Mouse (Mus musculus) forebrain, postnatal 0 days (tissue): Measurements from ENCODE around the gene Gm10271. TPM values are rescaled to one million over a fixed set of nuclear protein-coding genes. Genes with fewer than 3 reads are reported as not detected.

ENCODE experiments used
- ATAC-seq: fragments of 200-750 bp; cut with Nextera tagmentation; 2 replicates; pipeline ENCODE4 v1.8.0; 2017; ENCODE audit warnings: mild to moderate bottlenecking, moderate library complexity
- DNase-seq: peaks from one replicate; pipeline ENCODE4 v3.0.0-alpha.2; 2015
- H3K27ac ChIP-seq: fragments of 300-500 bp; sonication (generic); 2 replicates; pipeline ENCODE4 v1.5.1; 2014; ENCODE audit warnings: low read depth, mild to moderate bottlenecking, antibody characterized with exemption, low read length, moderate library complexity, mixed read lengths
- H3K27me3 ChIP-seq: fragments of 300-500 bp; sonication (generic); 2 replicates; pipeline ENCODE4 v1.6.1; 2014; ENCODE audit warnings: mild to moderate bottlenecking, low read length, mixed read lengths; ENCODE audit not compliant: insufficient read depth
- H3K36me3 ChIP-seq: fragments of 300-500 bp; sonication (generic); 2 replicates; pipeline ENCODE4 v1.6.1; 2014; ENCODE audit warnings: mild to moderate bottlenecking, moderate library complexity; ENCODE audit not compliant: insufficient read depth
- H3K4me1 ChIP-seq: fragments of 300-500 bp; sonication (generic); 2 replicates; pipeline ENCODE4 v1.6.1; 2014; ENCODE audit warnings: antibody characterized with exemption; ENCODE audit not compliant: insufficient read depth
- H3K4me2 ChIP-seq: fragments of 300-500 bp; sonication (generic); 2 replicates; pipeline ENCODE4 v1.6.1; 2014; ENCODE audit warnings: low read depth, mild to moderate bottlenecking, moderate library complexity
- H3K4me3 ChIP-seq: fragments of 300-500 bp; sonication (generic); 2 replicates; pipeline ENCODE4 v1.5.1; 2014; ENCODE audit warnings: low read depth, low read length, mixed read lengths
- H3K9ac ChIP-seq: fragments of 300-500 bp; sonication (generic); 2 replicates; pipeline ENCODE4 v1.6.1; 2014; ENCODE audit warnings: mild to moderate bottlenecking
- H3K9me3 ChIP-seq: fragments of 300-500 bp; sonication (generic); 2 replicates; pipeline ENCODE4 v1.6.1; 2016; ENCODE audit warnings: low read length
- CTCF ChIP-seq: sonication (generic); IDR thresholded peaks from 2 replicates; pipeline ENCODE4 v1.5.1; 2016; ENCODE audit warnings: antibody characterized with exemption, control low read depth, low read depth
- WGBS: fragments of 180-500 bp; shearing (Covaris S2); extraction: QIAGEN DNeasy Blood & Tissue Kit; methylation state at CpG from one replicate; pipeline ENCODE4 v1.1.7; 2014; 5-methylcytosine and 5-hydroxymethylcytosine counted together
- polyA plus RNA-seq: library from polyadenylated mRNA; unstranded; fragments of >200 nt; fragmentation: Nextera tagmentation; extraction: Ambion mirVana; gene quantifications from 2 replicates; pipeline ENCODE4 v1.2.1, GENCODE M21; 2015
- total RNA-seq: library from RNA; depleted of rRNA; stranded (reverse); fragments of >200 nt; gene quantifications from 2 replicates; pipeline ENCODE4 v1.2.3, GENCODE M21; 2014

Gm10271 gene
- total and polyA plus RNA-seq, 2 experiments from 2014 or later, result not detected

DNA sequence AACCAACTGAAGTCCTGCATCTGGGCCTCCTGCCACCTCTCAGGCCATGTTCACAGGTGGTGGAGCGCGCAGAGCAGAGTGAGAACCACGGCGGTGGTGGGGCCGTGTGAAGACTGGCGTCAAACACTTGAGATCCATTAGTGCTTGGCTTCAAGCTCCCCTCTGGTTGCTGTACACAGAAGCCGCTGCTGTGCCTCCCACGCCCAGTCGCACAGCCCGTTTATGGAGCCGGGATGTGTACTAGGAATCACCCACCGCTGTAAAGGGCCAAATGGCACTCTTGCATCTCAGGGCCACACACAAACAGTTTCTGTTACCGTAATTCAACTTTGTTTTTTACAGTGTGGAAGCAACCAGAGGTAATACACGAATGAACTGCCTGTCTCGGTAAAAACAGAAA lies 50.2 kb downstream of the Gm10271 start:
- TF ChIP-seq CTCF, result no peak
- DNase-seq (no peak), ATAC-seq (no peak)
- H3K4me1 ChIP-seq, result no peaks in the 10 kb centered on the region
- no peak overlapping the region for H3K27ac ChIP-seq
- 93% methylated on average over 15 of the region's 15 CpGs for WGBS
- no peak overlapping the region for H3K4me2 ChIP-seq
- H3K27me3 ChIP-seq, result no peaks in the 10 kb centered on the region
- H3K4me3 ChIP-seq, result no peak overlapping the region
- no peaks in the 10 kb centered on the region for H3K9me3 ChIP-seq
- H3K9ac ChIP-seq, result no peak overlapping the region
- peaks cover 36% of the 10 kb centered on the region for H3K36me3 ChIP-seq

DNA sequence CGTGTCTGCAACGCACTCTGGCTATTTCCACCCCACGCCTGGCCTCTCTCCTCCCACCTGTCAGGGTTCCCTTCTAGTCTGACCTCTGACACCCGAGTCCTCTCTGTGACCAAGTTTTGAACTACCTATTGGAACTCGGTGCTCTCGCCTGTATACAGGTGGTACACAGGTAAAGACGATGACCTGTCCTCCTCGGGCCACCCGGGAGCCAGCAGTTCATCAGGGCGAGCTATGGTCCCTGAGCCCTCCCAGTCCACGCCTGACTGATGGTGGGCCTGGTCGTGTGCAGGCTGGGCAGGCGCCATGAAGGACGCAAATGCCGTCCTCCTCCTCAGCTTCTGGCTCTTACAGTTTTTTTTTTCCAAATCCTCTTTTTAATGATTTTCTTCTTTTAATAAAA lies 51.0 kb downstream of the Gm10271 start:
- H3K27me3 ChIP-seq, result no peaks in the 10 kb centered on the region
- no peak overlapping the region for H3K27ac ChIP-seq
- TF ChIP-seq CTCF, result no peak
- DNase-seq (no peak), ATAC-seq (no peak)
- 94% methylated on average over 15 of the region's 15 CpGs for WGBS
- H3K4me1 ChIP-seq, result no peaks in the 10 kb centered on the region
- H3K36me3 ChIP-seq, result peaks cover 32% of the 10 kb centered on the region
- no peak overlapping the region for H3K4me3 ChIP-seq
- no peak overlapping the region for H3K4me2 ChIP-seq
- H3K9me3 ChIP-seq, result no peaks in the 10 kb centered on the region
- H3K9ac ChIP-seq, result no peak overlapping the region

DNA sequence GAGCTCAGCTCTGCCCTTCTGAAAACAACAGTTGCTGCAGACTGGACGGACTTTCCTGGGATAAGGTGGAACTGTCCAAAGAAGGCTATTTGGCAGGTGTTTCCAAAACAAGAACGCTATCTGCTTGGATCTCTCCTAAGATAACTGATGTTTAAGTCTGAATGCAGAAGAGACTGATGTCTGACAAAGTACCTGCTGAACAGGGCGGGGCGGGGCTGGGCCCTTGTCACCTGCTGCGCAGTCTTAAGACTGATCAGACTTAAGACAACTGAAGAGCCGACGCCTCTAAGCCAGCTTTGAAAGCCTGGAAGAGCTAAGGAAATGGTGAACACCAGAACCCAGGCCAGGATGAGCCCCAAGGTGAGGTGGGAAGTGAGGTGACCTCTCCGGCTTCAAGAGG lies 51.8 kb downstream of the Gm10271 start:
- H3K36me3 ChIP-seq, result peaks cover 29% of the 10 kb centered on the region
- H3K27ac ChIP-seq, result no peak overlapping the region
- no peaks in the 10 kb centered on the region for H3K9me3 ChIP-seq
- no peak for ATAC-seq
- no peak overlapping the region for H3K9ac ChIP-seq
- no peak overlapping the region for H3K4me2 ChIP-seq
- H3K4me3 ChIP-seq, result no peak overlapping the region
- DNase-seq, result no peak
- no peak for TF ChIP-seq CTCF
- 94% methylated on average over 8 of the region's 8 CpGs for WGBS
- H3K27me3 ChIP-seq, result no peaks in the 10 kb centered on the region
- H3K4me1 ChIP-seq, result no peaks in the 10 kb centered on the region

DNA sequence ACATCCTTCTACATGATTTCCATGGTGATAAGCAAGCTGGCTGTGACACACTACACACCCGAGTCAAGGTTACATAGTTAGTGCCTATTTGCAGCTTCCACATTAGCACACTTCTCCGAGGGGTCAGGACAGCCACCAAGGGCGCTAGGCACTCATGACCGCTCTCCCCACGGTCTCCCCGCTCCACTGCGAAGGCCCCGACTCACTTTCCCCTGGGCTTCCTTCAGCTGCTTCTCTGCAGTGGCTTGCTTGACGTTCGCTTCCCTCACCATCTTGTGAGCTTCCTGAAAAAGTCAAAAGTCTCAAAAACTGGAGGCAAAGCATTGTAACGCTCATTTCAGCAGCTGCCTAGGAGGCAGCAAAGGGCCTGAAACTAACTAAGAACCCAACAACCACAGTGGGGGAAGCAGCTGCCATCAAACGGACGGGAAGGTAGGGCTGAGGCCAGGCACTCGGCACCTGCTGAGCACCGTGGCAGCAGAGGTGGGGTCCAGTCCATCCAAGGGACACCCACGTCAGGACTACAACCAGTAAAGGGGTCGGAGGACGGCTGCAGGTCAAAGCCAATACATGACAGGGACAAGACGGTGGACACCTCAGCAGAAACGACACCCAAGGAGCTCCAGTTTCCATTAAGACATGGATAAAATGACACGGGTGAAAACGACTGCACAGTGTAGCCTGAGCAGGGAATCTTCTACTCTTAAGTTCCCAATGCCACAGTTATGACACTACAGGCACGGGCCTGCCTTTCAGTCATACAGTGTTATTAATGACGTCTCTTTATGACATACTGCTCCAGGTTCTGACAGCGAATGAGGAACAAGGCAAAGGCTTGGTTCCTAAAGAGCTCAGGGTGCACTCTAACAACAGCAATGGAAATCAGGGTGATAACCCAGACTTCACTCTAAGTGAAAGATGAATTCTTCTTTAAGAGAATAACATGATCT lies 52.8 kb downstream of the Gm10271 start:
- H3K27ac ChIP-seq, result no peak overlapping the region
- no peak overlapping the region for H3K4me3 ChIP-seq
- H3K9ac ChIP-seq, result no peak overlapping the region
- no peaks in the 10 kb centered on the region for H3K4me1 ChIP-seq
- 91% methylated on average over 25 of the region's 25 CpGs for WGBS
- H3K4me2 ChIP-seq, result no peak overlapping the region
- peaks cover 26% of the 10 kb centered on the region for H3K36me3 ChIP-seq
- no peaks in the 10 kb centered on the region for H3K9me3 ChIP-seq
- DNase-seq (no peak), ATAC-seq (no peak)
- no peak for TF ChIP-seq CTCF
- H3K27me3 ChIP-seq, result no peaks in the 10 kb centered on the region

DNA sequence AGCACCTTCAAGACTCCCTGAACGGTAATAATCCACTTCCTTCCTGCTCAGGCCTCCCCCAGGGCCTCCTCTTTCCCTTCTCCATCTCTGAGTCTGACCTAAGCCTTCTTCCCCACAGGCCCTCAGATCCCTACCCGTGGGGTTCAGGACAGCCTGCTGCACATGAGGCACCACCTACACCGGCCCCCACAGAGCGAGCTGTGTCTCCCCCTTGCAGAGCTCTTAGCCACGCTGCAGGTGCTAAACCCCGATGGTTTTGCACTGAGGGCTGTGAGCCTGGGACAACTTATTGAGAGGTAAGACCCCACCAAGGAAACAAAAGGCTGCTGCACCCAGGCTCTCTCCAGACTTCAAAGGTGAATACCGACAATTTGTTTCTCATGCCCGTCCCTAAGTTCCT lies 55.8 kb downstream of the Gm10271 start:
- TF ChIP-seq CTCF, result no peak
- DNase-seq (no peak), ATAC-seq (no peak)
- Histone ChIP-seq H3K4me1 (no peaks in the 10 kb centered on the region), H3K4me2 (no peak overlapping the region), H3K27me3 (no peaks in the 10 kb centered on the region), H3K36me3 (peaks cover 32% of the 10 kb centered on the region), H3K9ac (no peak overlapping the region), H3K4me3 (no peak overlapping the region), H3K9me3 (no peaks in the 10 kb centered on the region), H3K27ac (no peak overlapping the region)
- WGBS, result 90% methylated on average over 8 of the region's 8 CpGs

DNA sequence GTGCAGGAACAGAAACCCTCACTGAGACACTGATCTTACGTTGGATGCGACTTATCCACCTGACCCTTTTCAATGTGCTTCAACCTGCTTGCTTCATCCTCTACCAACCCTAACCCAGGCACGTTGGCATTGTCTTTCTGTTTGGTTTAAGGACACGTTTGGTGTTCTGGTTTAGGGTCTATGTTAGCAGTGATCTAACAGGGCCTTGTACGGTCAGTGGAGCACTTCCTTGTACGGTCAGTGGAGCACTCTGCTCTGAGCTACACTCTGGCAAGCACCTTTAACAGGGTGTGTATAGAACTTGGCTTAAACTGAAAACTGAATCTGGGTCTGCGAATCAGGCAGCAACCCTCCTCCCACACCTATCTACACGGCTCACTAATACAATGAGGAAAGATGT lies 57.1 kb downstream of the Gm10271 start:
- Histone ChIP-seq H3K9me3 (no peaks in the 10 kb centered on the region), H3K27me3 (no peaks in the 10 kb centered on the region), H3K4me1 (no peaks in the 10 kb centered on the region), H3K9ac (no peak overlapping the region), H3K4me2 (no peak overlapping the region), H3K4me3 (no peak overlapping the region), H3K27ac (no peak overlapping the region), H3K36me3 (peaks cover 40% of the 10 kb centered on the region)
- WGBS, result 95% methylated on average over 8 of the region's 8 CpGs
- ATAC-seq (no peak), DNase-seq (no peak)
- no peak for TF ChIP-seq CTCF

DNA sequence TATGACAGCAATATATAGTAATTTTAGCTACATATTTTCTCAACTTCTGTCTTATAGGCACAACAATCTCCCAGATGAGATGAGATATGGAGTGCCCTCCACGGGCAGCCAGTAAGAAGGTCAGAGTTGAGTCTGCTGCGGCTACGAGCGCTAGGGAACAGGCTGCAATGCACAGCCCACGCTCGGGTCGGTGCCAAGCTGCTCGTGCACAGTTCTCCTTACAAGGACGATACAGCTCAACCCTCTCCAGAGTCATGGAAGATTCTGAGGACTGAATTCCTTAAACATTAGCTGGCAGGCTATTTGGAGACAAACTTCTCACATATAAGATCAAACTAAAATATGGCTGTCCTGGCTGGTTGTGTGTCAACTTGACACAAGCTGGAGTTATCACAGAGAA lies 57.8 kb downstream of the Gm10271 start:
- no peak for TF ChIP-seq CTCF
- Histone ChIP-seq H3K4me1 (no peaks in the 10 kb centered on the region), H3K4me2 (no peak overlapping the region), H3K4me3 (no peak overlapping the region), H3K9me3 (no peaks in the 10 kb centered on the region), H3K9ac (no peak overlapping the region), H3K27me3 (no peaks in the 10 kb centered on the region), H3K27ac (no peak overlapping the region), H3K36me3 (peaks cover 46% of the 10 kb centered on the region)
- 91% methylated on average over 9 of the region's 9 CpGs for WGBS
- DNase-seq, result no peak
- ATAC-seq, result no peak
